Mouse (Mus musculus) retina, adult 2 months (tissue): Measurements from ENCODE around the gene Slco1a1.
"Not testable (repeated sequence)": the region's sequence is repeated elsewhere in the genome, so short reads cannot be mapped to it uniquely, and the experiment has no call there.

Source experiments
- DNase-seq: peaks from one replicate; pipeline ENCODE4 v3.0.0-alpha.2; 2012; ENCODE audit warnings: low read depth, low spot score

Slco1a1 gene

DNA sequence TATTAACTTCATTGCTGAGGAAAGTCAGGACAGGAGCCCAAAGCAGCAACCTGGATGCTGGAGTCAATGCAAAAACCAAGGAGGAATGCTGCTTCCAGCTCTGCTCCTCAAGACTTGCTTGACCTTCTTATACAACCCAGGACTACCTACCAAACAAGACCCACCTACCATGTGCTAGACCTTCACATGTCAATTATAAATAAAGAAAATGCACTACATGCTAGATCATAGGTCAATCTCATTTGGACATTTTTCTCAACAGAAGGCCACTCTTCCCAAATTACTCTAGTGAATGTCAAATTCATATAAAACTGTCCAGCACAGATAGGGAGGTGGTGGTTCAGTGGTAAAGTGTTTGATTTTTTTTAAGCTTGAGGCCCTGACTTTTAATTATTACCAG is at the start of gene Slco1a1:
Slco1a1 (minus strand) TSS at position 101 of the 400 bp plus-strand sequence.
- no peak for DNase-seq

DNA sequence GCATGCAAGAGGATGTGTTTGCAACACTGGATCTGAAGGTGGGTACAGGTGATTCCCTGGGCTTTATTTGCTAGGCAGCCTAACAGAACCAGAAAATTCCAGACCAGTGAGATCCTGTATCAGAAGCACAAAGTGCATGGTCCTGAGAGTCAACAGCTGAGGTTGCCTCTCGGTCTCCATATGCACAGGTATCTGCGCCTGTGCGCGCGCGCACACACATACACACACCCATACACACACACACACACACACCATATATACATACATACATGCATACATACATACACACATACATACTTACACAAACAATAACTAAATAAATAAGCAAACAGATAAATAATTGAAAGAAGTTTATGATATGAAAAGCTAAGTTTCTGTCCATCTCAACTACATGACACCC is 40.0 kb upstream of the Slco1a1 start:
- no peak for DNase-seq

DNA sequence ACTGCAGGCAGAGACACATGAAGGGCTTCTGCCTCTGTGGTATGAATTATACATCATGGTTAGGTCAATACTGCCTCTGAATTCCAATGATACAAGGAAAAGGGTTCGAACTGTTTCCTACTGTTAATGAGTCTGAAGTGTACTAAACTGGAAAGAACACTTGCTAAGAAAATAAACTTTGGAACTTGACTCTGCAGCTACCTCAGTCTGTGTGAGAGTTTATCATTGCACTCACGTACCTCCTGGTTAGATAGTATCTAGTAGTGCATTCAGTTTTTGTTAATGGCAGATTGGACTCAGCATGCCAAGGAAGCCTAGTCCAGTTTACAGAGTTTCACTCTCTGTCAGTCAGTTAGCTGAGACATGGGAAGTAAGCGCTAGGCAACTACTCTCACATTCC is 37.9 kb upstream of the Slco1a1 start:
- no peak for DNase-seq

DNA sequence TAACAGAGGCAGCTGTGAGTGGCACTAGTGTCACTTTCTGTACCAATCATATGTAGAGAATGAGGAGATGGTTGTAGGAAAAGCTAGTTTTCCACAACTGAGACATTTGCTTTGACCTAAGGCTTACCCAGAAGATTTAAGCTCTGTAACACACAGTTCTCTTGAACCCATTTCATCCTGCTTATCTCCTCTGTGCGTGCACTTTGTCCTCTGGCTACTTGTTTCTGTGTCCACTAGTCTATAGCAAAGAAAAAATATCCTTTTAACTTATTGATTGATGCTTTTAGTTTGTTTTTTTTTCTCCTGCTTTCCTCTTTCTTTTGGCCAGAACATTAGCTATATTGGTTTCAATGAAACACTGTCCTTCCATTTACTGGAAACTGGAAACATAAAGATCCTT is 15.7 kb upstream of the Slco1a1 start:
- no peak for DNase-seq

DNA sequence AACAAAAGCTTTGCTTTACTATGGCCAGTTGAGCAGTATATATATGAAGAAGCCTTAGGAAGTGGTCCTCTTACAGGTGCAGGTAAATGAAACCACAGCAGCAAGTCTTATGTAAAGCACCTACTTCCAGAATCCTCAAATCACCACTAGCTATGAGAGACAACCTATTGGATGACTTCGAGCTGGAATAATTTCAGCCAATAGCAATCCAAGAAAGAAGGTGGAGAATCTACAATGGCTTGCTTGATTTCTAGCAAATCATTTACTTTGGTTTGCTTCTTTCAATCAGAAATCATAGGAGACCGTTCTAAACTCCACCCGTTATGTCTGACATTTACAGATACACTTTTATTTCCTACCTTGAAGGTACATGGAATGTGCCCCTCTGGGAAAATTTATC is 15.1 kb upstream of the Slco1a1 start:
- DNase-seq = no peak

DNA sequence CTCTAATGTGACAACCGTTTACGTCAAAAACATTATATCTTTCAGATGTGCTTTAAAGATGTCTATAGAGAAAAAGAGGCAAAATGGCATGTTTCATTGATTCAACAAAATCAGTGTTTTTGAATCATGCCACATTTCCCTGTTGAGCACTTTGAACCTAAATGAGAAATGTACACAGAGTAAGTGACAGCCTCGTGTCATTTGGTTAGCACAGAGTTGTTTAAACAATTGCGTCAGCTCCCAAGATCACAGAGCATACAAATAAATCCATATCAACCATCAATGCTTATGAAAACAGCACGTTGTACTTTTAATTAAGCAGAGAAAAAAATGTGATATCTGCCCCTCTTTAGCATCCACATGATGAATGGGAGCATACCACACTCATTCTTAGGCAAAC is 13.7 kb upstream of the Slco1a1 start:
- no peak for DNase-seq

DNA sequence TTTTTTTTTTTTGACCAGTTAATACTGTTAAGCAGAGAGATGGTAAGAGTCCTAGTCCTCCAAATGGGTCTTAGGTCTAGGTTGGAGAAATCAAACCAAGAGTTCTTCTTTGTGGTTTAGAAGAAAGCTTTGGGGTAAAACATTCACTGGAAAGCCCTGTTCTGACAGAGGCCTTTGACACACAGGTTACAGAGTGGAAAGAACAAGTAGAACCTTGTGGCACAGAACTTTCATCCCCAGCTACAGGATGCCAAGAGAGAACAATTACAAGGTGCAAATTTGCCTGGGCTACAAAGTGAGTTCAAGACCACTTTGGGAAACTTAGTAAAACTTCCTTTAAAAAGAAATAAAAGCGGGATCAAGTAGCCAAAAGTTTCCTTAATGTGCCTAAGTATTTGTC is 6.3 kb downstream of the Slco1a1 start:
- no peak for DNase-seq

DNA sequence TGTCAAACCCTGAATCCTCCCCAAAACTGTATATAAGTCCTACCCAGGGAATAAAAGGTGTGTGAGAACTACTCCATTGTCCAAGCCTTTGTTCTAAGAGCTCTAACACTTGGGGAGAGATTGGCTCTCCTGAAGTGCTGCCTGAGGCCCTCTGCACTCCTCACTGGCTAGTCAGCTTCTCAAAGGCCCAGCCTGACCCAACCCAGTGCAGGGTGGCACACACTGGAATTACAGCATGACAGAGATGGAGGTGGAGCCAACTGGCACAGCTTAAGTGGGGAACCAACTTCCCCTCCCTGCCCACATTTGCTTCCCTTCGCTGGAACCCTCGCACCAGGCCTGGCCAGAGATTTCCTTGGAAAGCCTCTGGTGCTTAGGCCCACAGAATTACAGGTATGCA is 48.6 kb downstream of the Slco1a1 start:
- DNase-seq = no peak

DNA sequence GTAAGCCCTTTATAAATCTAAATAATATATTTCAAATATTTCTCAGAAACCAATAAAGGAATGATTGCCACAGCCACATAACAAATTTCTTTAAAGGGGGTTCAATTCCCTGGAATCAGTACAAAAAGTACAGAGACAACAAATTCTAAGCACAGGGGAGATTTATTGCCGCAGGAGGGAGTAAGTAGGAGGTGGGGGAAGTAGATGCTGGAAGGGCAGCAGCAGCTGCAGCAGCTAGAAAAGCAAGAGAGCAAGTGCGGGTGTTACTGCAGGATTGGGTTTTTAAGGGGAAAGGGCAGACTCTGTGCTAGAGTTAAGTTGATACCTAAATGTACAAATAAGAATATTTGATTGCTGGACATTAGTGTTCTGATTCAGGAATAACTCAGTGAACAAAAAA is 57.0 kb downstream of the Slco1a1 start:
- no peak for DNase-seq

DNA sequence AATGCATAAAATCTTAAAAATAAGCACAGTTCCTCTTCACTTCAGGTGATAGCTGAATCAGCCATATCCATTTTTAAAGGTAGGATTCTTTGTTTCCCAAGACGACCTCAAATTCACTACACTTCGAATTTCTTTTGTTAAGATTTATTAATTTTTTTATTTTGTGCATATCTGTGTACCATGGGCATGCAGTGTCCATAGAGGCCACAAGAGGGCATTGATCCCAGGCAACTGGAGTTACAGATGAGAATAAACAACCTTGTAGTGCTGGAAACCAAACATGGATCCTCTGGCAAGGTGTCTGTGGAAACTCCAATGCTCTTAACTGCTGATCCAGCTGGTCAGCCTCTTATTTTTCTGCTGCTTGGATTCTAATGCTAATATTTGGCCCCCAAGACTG is 58.5 kb downstream of the Slco1a1 start:
- DNase-seq = no peak

DNA sequence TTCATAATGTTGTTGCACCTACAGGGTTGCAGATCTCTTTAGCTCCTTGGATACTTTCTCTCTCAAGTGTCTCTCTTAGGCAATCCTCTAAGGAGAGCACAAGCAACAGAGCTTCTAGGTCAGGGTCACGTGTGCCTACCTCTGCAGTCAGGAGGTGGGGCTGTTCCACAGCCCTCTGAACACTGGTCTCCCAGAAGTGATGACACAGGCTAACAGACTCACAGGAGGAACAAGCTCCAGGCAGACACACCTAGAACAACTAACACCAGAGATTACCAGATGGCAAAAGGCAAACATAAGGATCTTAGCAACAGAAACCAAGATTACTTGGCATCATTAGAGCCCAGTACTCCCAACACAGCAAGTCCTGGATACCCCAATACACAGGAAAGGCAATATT is 64.2 kb downstream of the Slco1a1 start:
- no peak for DNase-seq

DNA sequence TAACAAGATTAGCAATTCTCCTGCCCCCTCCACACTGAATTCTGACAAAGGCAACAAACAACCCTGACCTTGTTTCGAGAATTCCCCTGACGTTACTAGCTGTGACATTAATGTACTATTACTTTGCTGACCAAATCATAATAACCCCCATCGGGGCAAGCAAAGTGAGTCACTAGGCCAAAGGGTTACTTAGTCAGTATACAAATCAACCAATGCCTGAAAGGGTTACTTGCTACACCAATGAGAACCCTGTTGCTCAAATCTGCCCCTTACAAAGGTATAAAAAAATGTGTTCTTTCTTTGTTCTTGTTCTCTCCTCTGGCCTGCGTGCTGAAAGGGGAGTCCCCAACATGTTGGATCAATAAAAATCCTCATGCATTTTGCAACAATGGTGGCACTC is 71.0 kb downstream of the Slco1a1 start:
- not testable (repeated sequence) for DNase-seq

DNA sequence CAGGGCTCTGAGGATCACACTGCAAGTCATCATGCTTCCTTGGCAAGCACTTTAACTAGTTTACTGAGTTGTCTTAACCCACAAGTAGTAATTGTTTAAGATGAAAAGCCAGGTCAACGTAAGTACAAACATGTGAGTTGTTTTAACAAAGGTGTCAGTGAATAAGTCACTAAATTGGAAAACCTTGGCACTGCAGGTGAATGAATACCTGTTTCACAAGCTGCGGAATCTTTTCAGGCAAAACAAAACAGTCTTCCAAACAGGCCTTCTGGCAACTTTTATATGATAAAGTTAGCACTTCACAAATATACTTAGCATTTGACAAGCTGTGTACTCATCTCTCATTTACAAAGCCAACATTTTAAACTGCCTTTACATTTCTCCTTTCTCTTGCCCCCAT is 75.1 kb downstream of the Slco1a1 start:
- DNase-seq = no peak

DNA sequence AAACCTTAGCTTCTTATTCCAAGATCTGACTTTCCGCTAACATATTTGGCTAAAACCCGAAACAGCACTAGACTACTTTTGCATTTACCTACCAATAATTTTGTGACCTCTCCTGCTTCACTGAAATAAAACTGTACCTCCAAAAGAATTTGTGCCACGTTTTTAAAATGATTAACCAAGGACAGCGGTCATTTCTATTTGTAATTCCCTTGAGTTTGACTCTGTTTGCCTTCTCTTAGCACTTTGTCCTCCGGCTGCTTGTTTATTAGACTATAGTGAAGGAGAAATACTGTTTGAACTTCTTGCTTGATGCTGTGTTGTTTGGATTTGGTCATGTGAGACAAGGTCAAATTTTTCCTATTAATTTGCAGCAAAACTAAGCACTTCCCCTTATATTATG is 78.0 kb downstream of the Slco1a1 start:
- DNase-seq = no peak

DNA sequence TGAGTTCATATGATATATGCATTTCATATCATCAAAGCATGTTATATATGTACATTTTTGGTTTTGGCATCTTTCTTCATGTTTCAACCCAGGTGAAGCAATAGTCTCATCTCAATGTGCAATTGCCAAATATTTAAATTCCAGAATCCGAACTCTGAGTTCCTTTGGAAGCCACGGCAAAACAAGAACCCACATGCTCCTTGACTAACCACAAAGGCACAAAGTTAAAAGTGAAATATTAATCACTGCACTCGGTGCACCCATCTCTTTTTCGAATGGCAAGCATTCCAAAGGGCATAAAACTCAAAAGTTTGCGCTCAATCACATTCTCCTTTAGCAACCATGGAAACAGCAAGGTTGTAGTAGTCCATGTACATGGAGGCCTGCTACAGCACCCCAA is 80.7 kb downstream of the Slco1a1 start:
- no peak for DNase-seq

DNA sequence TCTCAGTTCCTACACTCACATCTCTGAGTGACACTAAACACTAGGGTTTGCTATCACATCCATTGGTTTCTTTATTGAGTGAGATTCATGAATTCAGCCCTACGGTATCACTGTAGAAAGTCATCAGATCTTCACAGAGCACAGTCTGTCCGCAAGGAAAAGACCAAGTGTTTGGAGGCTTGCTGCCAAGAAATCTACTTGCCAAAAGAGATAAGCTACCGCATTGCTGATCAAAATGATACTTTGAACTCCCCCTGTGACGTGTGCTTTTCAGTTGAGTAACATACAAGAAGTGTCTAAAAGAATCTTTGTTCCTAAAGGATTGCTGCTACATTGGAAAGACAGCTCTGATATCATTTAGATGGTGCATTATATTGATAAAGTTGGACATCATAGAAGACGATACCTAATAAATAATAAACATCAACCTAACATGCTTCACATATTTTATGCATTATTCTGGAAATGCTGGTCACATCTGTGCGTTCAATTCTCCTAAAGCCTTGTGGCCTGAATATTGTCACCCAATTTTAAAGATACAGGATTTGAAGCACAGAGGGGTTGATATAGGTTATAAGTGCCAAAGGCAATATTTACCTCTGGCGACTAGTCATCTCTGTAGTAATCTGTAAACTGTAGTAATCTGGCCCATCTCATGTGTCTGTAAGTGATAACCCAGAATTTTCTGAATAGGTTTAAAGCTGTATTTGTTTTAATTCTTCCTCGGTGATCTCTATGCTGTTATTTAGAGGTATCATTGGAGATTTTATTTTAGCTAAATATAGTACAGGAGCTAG is 88.8 kb downstream of the Slco1a1 start:
- no peak for DNase-seq
